Mouse (Mus musculus) left cerebral cortex, postnatal 14 days (tissue): ENCODE results near the gene Dcun1d5. TPM values are rescaled to one million over a fixed set of nuclear protein-coding genes. Genes with fewer than 3 reads are reported as not detected.

Experiments
- total RNA-seq, 2 experiments: library from RNA; stranded (reverse); gene quantifications; 2 replicates each; pipeline ENCODE4 v1.2.3; 2021

The Dcun1d5 gene
- total RNA-seq, 2 experiments from 2014 or later = 82.0 to 82.7 TPM

Other genes starting within 250 kb of the Dcun1d5 start
- gene Dync2h1, start 74 bp upstream of the Dcun1d5 start, total RNA-seq = 10 to 100 TPM; 28.7 to 29.5 TPM
- under 1 TPM; 0.17 to 0.18 TPM for gene Mmp13, start 88.0 kb downstream of the Dcun1d5 start, total RNA-seq
- not detected for gene Mmp12, start 159.9 kb downstream of the Dcun1d5 start, total RNA-seq
- not detected for gene Mmp1b, start 203.5 kb downstream of the Dcun1d5 start, total RNA-seq